Mouse (Mus musculus) embryonic stem cell, embryonic (primary cell): ENCODE measurements at regions not wholly inside any gene's neighbourhood (a gene's known extent, or its start where the extent isn't known, plus 50 kb on each side); places are given as distances from the start of the nearest gene placed in this dataset.

Experiments
- CTCF ChIA-PET, 4 experiments: fragments of 300-600 bp in 2 of 4; fragments of 350-600 bp in 2 of 4; sonication (Branson Sonifier 250); formaldehyde crosslinking; loops; one replicate each; lab custom pipeline; 2022; ENCODE audit warnings: inconsistent platforms in 2 of 4; lab: Charles Lee
- POLR2A ChIA-PET, 4 experiments: fragments of 300-600 bp in 2 of 4; fragments of 350-600 bp in 2 of 4; sonication (Branson Sonifier 250); formaldehyde crosslinking; loops; one replicate each; lab custom pipeline; 2022; ENCODE audit warnings: antibody characterized with exemption in 4 of 4, inconsistent platforms in 1 of 4; lab: Charles Lee

DNA sequence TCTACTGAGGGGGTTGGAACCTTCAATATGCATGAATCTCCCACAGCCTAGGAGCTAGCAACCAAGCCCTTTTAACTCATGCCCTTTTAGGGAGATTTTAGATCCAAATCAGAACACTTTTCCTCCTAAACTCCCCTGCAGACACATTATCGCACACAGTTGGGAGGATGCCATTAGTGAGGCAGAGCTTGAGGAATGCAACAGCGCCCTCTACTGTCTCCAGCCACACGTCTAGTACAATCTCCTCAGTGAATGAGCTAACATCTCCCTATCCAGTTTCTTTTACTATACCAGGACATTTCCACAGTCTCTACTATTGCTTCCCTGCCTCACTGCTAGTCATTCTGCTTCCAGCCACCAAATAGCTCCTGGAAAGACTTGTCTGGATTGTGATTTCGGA, 59.3 kb downstream of the 1700080O16Rik start:
- POLR2A ChIA-PET: no interaction called here
- CTCF ChIA-PET: interaction anchor here (0.7 to 1.1 kb wide), 13 partner anchors 10 to 1666 kb away, joined by 3 to 6 read pairs (median 3); partner anchors contain the start of gene Usp26 (in 1 of the 4)

DNA sequence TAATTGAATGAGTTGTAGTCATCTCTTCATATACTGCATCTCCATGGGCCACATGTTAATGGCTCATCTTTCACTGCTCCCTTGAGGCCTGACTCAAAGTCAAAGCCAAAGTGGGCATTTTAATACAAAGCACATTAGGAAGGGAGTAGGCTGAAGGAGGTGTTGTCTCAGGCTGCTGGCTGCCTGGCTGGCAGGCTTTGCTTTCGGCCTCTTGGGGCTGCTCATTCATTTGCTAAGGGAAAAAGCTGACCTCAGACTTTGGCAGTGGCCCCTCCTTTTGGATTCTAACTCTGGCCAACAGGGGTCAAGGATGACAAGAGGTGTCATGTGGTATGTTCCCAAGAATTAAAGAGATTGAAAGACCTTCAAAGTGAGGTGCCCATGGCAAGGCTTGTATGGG, 61.0 kb downstream of the 1700080O16Rik start:
- CTCF ChIA-PET: no interaction called here

DNA sequence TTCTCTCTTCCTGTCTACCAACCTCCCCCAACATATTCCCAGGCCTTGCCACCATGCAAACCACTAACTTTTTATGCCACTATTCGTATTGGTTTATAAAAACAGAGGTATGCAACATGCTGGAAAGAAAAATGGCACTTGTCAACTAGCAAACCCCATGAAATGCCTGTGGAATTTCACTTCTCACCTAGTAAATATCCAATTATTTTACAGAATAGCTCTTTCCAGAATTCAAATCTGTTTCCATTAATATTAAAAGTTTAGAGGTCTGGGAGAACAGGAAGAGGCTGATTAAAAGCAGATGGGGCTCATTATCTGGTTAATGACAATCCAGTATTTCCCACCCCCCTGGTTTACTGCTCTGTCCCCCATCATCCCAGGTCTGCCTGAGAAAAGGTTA, 62.0 kb downstream of the 1700080O16Rik start:
- CTCF ChIA-PET: interaction anchor here in 1 of 4 experiments (0.5 kb wide), 1 partner anchor 667 kb away, joined by 3 read pairs; no protein-coding TSS in a partner anchor
- POLR2A ChIA-PET: no interaction called here

More for the DNA sequence above, 61.0 kb downstream of the 1700080O16Rik start:
- POLR2A ChIA-PET: no interaction called here

DNA sequence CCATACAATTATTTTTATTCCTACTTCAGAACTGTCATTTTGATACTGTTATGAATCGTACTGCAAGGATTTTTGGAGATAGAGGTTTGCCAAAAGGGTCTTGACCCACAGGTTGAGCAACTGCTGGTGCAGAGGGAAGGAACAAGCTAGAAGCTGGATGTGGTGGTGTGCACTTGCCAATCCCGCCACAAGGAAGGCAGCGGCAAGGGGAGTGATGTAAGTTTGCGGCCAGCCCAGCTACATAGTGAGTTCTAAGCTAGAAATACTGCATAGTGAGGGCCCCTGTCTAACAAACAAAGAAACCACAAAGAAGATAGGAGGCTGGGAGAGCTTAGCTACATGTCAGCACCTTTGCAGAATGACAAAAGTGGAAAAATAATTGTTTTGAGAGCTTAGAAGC, 74.1 kb downstream of the 1700080O16Rik start:
- POLR2A ChIA-PET: no interaction called here

DNA sequence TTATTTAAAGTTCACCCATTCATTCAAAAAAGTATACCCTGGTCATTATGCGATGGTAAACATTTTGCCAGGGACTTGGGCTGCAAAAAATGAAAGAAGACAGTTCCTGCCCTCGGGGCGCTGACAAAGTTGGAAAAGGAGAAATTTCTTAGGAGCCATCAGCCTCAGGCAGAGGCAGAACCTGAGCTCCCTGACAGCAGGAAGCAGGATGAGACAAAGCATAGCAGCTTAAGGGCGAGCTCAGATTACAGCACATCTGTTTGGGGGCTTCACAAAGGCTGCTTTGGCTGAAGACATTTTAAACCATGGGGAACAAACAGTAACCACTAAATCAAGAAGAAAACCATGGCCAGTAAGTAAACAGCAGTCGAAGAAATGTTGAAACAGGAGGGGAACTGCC, 75.5 kb downstream of the 1700080O16Rik start:
- ChIA-PET POLR2A (no interaction called here), CTCF (interaction anchor here in 1 of 4 experiments (2.0 kb wide), 1 partner anchor 16 kb away, joined by 6 read pairs; no protein-coding TSS in a partner anchor)

More for the DNA sequence above, 74.1 kb downstream of the 1700080O16Rik start:
- CTCF ChIA-PET: interaction anchor here in 2 of 4 experiments (0.6 to 1.0 kb wide), 2 partner anchors 15 to 186 kb away, joined by 3 to 4 read pairs; no protein-coding TSS in a partner anchor

DNA sequence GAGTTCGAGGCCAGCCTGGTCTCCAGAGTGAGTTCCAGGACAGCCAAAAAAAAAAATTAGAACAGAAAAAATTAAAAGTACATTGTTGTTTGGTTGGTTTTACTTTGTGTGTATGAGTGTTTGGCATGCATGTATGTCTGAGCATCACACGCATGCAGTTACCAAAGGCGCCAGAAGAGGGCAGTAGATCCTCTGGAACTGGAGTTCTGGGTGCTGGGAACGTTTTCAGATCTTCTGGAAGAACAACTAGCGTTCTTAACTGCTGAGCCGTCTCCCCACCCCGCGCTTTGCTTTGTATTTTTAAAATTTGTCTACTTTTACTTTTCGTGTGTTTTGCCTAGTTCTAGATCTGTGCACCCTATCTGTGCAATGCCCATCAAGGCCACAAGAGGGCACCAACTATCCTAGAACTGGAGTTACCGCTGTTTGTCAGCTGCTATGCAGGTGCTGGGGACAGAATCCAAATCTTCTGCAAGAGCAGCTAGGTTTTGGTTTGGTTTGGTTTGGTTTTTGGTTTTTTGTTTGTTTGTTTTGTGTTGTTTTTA, 76.9 kb downstream of the 1700080O16Rik start:
- POLR2A ChIA-PET: no interaction called here

DNA sequence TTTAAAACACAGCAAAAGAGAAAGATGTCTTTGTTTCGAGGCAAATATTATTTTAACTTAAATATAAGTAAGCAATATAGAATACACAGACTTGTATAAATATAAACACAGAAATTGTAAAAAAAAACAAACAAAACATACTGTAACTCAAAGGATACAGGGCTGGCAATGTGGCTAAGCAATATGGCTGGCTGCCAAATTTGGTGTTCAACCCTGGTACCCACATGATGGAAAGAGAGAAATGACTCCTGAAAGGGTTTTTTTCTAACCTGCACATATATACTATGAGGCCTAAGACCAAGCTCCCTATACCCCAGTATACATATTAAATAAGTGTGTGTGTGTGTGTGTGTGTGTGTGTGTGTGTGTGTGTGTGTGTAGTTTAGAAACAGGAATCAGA, 79.9 kb downstream of the 1700080O16Rik start:
- CTCF ChIA-PET: no interaction called here
- POLR2A ChIA-PET: no interaction called here

More for the DNA sequence above, 76.9 kb downstream of the 1700080O16Rik start:
- CTCF ChIA-PET: interaction anchor here in 3 of 4 experiments (0.6 to 2.0 kb wide), 4 partner anchors 12 to 558 kb away, joined by 3 to 6 read pairs (median 4); no protein-coding TSS in a partner anchor

DNA sequence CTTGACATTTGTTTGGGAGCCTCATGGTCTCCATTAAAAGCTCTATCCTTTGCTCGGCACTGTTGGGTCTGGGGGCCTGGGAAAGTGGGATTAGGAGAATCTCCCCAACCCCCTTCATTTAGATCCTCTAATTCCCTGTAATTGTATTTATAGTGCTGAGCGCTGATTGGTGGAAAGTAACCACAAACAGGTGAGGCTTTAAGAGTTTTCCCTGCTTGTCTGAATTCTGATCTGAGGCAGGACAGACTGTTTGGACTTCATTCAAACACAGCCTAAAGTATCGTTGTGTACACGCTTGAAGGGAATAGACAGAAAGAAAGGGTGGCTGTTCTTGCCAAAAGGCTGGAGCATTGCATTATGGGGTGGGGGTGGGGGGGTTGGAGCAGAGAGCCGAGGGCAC, 85.1 kb upstream of the Usp26 start:
- CTCF ChIA-PET: interaction anchor here in 1 of 4 experiments (0.6 kb wide), 1 partner anchor 483 kb away, joined by 4 read pairs; no protein-coding TSS in a partner anchor

More for the DNA sequence above, 85.1 kb upstream of the Usp26 start:
- POLR2A ChIA-PET: no interaction called here
